Mouse (Mus musculus): ENCODE measurements around the gene Syde2.
"Not testable (repeated sequence)": the region's sequence is repeated elsewhere in the genome, so short reads cannot be mapped to it uniquely, and the experiment has no call there.

GRCm38 (mm10) chr3:145996539-145996938 lies 8.9 kb downstream of the Syde2 start:
- TF ChIP-seq CTCF (IDR thresholded peaks at IDR 0.05; ENCODE audit: borderline replicate concordance, control insufficient read depth, extremely low read depth, insufficient read depth, low read length, poor library complexity); POLR2A (IDR thresholded peaks at IDR 0.05; ENCODE audit: control insufficient read depth, extremely low read depth, insufficient read depth, low read length, poor library complexity): not testable (repeated sequence)
